Mouse (Mus musculus): ENCODE measurements at regions not wholly inside any gene's neighbourhood (a gene's known extent, or its start where the extent isn't known, plus 50 kb on each side); places are given as distances from the start of the nearest gene placed in this dataset.

DNA sequence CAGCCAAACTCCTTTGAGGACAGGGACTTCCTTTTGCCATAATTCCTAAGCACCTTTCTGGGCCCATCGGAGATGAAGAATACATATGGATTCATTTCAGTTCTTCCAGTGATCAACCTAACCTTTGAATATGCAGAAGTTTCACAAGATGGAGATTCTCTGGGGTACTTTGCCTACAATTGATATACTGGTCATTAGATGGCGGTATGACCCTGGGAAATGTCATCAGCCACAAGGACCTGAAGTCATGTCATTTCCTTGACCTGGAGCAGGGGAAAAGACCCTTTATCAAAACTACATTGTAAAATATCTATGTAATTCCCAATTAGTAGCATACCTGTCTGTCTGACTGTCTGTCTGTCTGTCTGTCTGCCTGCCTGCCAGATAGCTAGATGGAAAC, 164.0 kb upstream of the Slc24a3 start:
- no peak for ATAC-seq (replicated peaks; ENCODE audit: insufficient number of reproducible peaks, low FRiP score, low TSS enrichment)
- H3K4me2 ChIP-seq, result no peak overlapping the region
- H3K36me3 ChIP-seq (ENCODE audit: control insufficient read depth, insufficient read depth, low read length), result no peaks in the 10 kb centered on the region
- H3K27ac ChIP-seq (ENCODE audit: low read depth, low read length), result no peak overlapping the region
- no peaks in the 10 kb centered on the region for H3K27me3 ChIP-seq (ENCODE audit: control insufficient read depth, insufficient read depth, low read length)
- H3K9ac ChIP-seq (ENCODE audit: low read depth, low read length), result no peak overlapping the region
- H3K4me3 ChIP-seq (ENCODE audit: low read depth, low read length), result no peak overlapping the region
- no peaks in the 10 kb centered on the region for H3K9me3 ChIP-seq (replicated peaks; ENCODE audit: control insufficient read depth, low read length)
- H3K4me1 ChIP-seq (ENCODE audit: control insufficient read depth, insufficient read depth, low read length), result no peaks in the 10 kb centered on the region
- 56% methylated on average over 2 of the region's 2 CpGs for WGBS (ENCODE audit: insufficient replicate concordance)

DNA sequence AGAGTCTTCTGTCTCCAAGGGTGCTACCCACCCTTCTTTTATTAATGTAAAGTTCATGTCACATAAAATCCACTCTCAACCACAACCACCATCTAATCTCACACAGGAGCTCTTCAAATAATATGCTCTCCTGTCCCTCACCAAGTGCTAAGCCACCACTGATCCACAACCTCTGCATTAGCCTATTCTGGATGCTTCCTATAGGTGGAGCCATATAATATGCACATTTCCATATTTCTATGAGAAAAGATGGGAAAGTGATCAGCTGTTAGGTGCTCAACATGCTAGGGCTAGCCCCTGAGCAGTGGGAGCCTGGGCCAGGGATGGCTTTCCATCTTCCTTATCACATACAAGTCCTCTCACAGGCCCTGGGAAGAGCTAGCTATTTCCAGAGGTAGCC, 156.9 kb upstream of the Slc24a3 start:
- Histone ChIP-seq H3K27me3 (ENCODE audit: control insufficient read depth, insufficient read depth, low read length) (no peaks in the 10 kb centered on the region), H3K4me3 (ENCODE audit: low read depth, low read length) (no peak overlapping the region), H3K9me3 (replicated peaks; ENCODE audit: control insufficient read depth, low read length) (no peaks in the 10 kb centered on the region), H3K27ac (ENCODE audit: low read depth, low read length) (no peak overlapping the region), H3K9ac (ENCODE audit: low read depth, low read length) (no peak overlapping the region), H3K4me2 (no peak overlapping the region), H3K36me3 (ENCODE audit: control insufficient read depth, insufficient read depth, low read length) (no peaks in the 10 kb centered on the region), H3K4me1 (ENCODE audit: control insufficient read depth, insufficient read depth, low read length) (no peaks in the 10 kb centered on the region; the same call in 1 of the 2 replicates)
- ATAC-seq (replicated peaks; ENCODE audit: insufficient number of reproducible peaks, low FRiP score, low TSS enrichment), result no peak

DNA sequence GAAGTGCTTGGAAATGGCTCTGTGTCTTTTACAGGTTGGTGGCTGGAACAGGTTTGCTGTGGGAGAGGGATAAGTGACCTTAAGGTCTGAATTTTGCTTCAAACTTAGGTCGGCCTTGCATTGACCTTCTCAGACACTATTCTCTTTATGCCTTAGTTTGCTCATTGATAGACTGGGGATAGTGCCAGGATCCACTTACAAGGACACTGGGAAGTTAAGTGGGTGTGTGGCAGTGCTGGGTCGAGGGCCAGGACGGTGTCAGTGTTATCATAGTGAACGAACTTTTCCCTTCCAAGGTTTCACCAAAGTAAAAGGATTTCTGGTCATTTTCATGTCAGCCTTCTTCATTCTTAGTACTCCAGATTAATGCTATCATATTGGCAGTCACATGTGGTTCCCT, 156.3 kb upstream of the Slc24a3 start:
- no peak for ATAC-seq (replicated peaks; ENCODE audit: insufficient number of reproducible peaks, low FRiP score, low TSS enrichment)
- Histone ChIP-seq H3K27me3 (ENCODE audit: control insufficient read depth, insufficient read depth, low read length) (no peaks in the 10 kb centered on the region), H3K4me3 (ENCODE audit: low read depth, low read length) (no peak overlapping the region), H3K36me3 (ENCODE audit: control insufficient read depth, insufficient read depth, low read length) (no peaks in the 10 kb centered on the region), H3K9ac (ENCODE audit: low read depth, low read length) (no peak overlapping the region), H3K4me2 (no peak overlapping the region), H3K9me3 (replicated peaks; ENCODE audit: control insufficient read depth, low read length) (no peaks in the 10 kb centered on the region), H3K27ac (ENCODE audit: low read depth, low read length) (no peak overlapping the region), H3K4me1 (ENCODE audit: control insufficient read depth, insufficient read depth, low read length) (no peaks in the 10 kb centered on the region; the same call in 1 of the 2 replicates)
- WGBS (ENCODE audit: insufficient replicate concordance), result 74% methylated on average over 4 of the region's 4 CpGs

GRCm38 (mm10) chr2:145015951-145016350, 151.6 kb upstream of the Slc24a3 start:
- Histone ChIP-seq H3K4me1 (ENCODE audit: control insufficient read depth, insufficient read depth, low read length) (no peaks in the 10 kb centered on the region; the same call in 1 of the 2 replicates), H3K27me3 (ENCODE audit: control insufficient read depth, insufficient read depth, low read length) (no peaks in the 10 kb centered on the region), H3K4me2 (no peak overlapping the region), H3K27ac (ENCODE audit: low read depth, low read length) (no peak overlapping the region), H3K9ac (ENCODE audit: low read depth, low read length) (no peak overlapping the region), H3K9me3 (replicated peaks; ENCODE audit: control insufficient read depth, low read length) (no peaks in the 10 kb centered on the region), H3K4me3 (ENCODE audit: low read depth, low read length) (no peak overlapping the region), H3K36me3 (ENCODE audit: control insufficient read depth, insufficient read depth, low read length) (no peaks in the 10 kb centered on the region)
- 69% methylated on average over 5 of the region's 5 CpGs for whole genome bisulfite sequencing (ENCODE audit: insufficient replicate concordance)
- ATAC-seq (replicated peaks; ENCODE audit: insufficient number of reproducible peaks, low FRiP score, low TSS enrichment), result no peak

- no peak overlapping the region for H3K4me3 ChIP-seq (ENCODE audit: low read depth, low read length)
- H3K4me2 ChIP-seq, result no peak overlapping the region
- no peaks in the 10 kb centered on the region for H3K9me3 ChIP-seq (replicated peaks; ENCODE audit: control insufficient read depth, low read length)
- H3K4me1 ChIP-seq (ENCODE audit: control insufficient read depth, insufficient read depth, low read length), result no peaks in the 10 kb centered on the region
- no peak overlapping the region for H3K27ac ChIP-seq (ENCODE audit: low read depth, low read length)
- H3K36me3 ChIP-seq (ENCODE audit: control insufficient read depth, insufficient read depth, low read length), result no peaks in the 10 kb centered on the region
- H3K9ac ChIP-seq (ENCODE audit: low read depth, low read length), result no peak overlapping the region
- no peak for ATAC-seq (replicated peaks; ENCODE audit: insufficient number of reproducible peaks, low FRiP score, low TSS enrichment)
- H3K27me3 ChIP-seq (ENCODE audit: control insufficient read depth, insufficient read depth, low read length), result no peaks in the 10 kb centered on the region
Observed at GRCm38 (mm10) chr2:145016939-145017338, 150.6 kb upstream of the Slc24a3 start.

- WGBS (ENCODE audit: insufficient replicate concordance), result 22% methylated on average over 2 of the region's 2 CpGs
- H3K4me1 ChIP-seq (ENCODE audit: control insufficient read depth, insufficient read depth, low read length), result no peaks in the 10 kb centered on the region
- peak overlapping the region; percentile 51 for H3K27ac ChIP-seq (ENCODE audit: low read depth, low read length)
- no peaks in the 10 kb centered on the region for H3K27me3 ChIP-seq (ENCODE audit: control insufficient read depth, insufficient read depth, low read length)
- no peaks in the 10 kb centered on the region for H3K9me3 ChIP-seq (replicated peaks; ENCODE audit: control insufficient read depth, low read length)
- peak; percentile 64 for ATAC-seq (replicated peaks; ENCODE audit: insufficient number of reproducible peaks, low FRiP score, low TSS enrichment)
- H3K9ac ChIP-seq (ENCODE audit: low read depth, low read length), result no peak overlapping the region
- no peaks in the 10 kb centered on the region for H3K36me3 ChIP-seq (ENCODE audit: control insufficient read depth, insufficient read depth, low read length)
- no peak overlapping the region for H3K4me3 ChIP-seq (ENCODE audit: low read depth, low read length)
- H3K4me2 ChIP-seq, result no peak overlapping the region
Observed at GRCm38 (mm10) chr2:145017625-145018167, 149.9 kb upstream of the Slc24a3 start.

DNA sequence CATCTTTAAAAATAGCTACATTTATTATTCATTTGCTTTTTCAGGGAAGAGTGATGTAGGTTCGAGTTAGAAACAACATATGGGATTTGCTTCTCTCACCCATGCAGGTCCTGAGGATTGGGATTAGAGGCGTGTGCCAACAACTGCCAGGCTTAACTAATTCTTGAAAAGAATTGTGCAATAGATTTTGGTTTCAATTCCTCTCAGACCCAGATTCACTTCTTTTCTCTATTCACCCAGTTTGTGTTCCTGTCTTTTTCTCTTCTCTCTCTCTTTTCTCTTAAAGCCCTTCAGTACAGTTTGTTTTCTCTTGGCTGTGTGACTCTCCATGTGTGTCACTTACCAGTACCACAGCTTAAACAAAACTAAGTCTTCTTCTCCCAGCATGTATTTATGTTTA, 119.8 kb upstream of the Slc24a3 start:
- Histone ChIP-seq H3K36me3 (ENCODE audit: control insufficient read depth, insufficient read depth, low read length) (no peaks in the 10 kb centered on the region), H3K4me1 (ENCODE audit: control insufficient read depth, insufficient read depth, low read length) (no peaks in the 10 kb centered on the region), H3K27me3 (ENCODE audit: control insufficient read depth, insufficient read depth, low read length) (no peaks in the 10 kb centered on the region), H3K9me3 (replicated peaks; ENCODE audit: control insufficient read depth, low read length) (no peaks in the 10 kb centered on the region), H3K27ac (ENCODE audit: low read depth, low read length) (no peak overlapping the region), H3K4me2 (no peak overlapping the region), H3K4me3 (ENCODE audit: low read depth, low read length) (no peak overlapping the region), H3K9ac (ENCODE audit: low read depth, low read length) (no peak overlapping the region)
- no peak for ATAC-seq (replicated peaks; ENCODE audit: insufficient number of reproducible peaks, low FRiP score, low TSS enrichment)
- 75% methylated on average over 2 of the region's 2 CpGs for WGBS (ENCODE audit: insufficient replicate concordance)

DNA sequence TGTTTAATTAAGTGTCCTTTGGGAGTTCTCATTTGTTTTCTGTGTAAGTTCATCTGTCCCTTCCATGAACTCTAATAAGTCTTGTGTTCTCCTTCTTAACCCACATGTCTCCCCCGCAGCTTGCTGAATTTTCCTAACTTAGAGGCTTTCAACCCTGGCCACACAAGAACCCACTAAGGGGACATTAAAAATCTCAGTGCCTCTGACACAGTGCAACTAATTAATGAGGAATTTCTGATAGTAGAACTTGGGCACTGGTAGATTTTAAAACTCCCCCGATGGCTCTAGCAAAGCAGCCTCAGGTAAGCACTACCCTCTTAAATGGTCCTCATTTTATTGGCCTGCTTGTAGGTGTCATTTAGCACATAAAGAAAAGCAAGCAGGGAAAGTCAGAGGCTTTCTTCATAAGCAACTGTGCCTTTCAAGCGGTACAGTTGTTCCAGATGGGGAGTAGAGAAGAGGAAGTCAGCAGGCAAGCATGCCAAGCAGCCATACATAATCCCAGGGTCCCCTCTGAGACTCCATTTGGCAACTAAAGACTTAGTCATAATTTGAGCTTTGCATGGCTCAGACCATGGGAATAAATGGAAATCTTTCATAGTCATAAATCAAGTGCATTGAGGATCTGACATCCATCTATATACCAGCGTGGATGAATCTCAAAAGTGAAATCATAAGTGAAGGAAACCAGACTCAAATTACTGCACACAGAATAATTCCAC, 117.7 kb upstream of the Slc24a3 start:
- Histone ChIP-seq H3K4me3 (ENCODE audit: low read depth, low read length) (no peak overlapping the region), H3K4me2 (no peak overlapping the region), H3K4me1 (ENCODE audit: control insufficient read depth, insufficient read depth, low read length) (no peaks in the 10 kb centered on the region), H3K27me3 (ENCODE audit: control insufficient read depth, insufficient read depth, low read length) (no peaks in the 10 kb centered on the region), H3K36me3 (ENCODE audit: control insufficient read depth, insufficient read depth, low read length) (no peaks in the 10 kb centered on the region), H3K9me3 (replicated peaks; ENCODE audit: control insufficient read depth, low read length) (no peaks in the 10 kb centered on the region), H3K9ac (ENCODE audit: low read depth, low read length) (no peak overlapping the region), H3K27ac (ENCODE audit: low read depth, low read length) (no peak overlapping the region)
- ATAC-seq (replicated peaks; ENCODE audit: insufficient number of reproducible peaks, low FRiP score, low TSS enrichment), result no peak
- WGBS (ENCODE audit: insufficient replicate concordance), result 81% methylated on average over 4 of the region's 4 CpGs

GRCm38 (mm10) chr2:145052405-145052804, 115.1 kb upstream of the Slc24a3 start:
- Histone ChIP-seq H3K4me1 (ENCODE audit: control insufficient read depth, insufficient read depth, low read length) (no peaks in the 10 kb centered on the region), H3K27me3 (ENCODE audit: control insufficient read depth, insufficient read depth, low read length) (no peaks in the 10 kb centered on the region), H3K9me3 (replicated peaks; ENCODE audit: control insufficient read depth, low read length) (no peaks in the 10 kb centered on the region), H3K36me3 (ENCODE audit: control insufficient read depth, insufficient read depth, low read length) (no peaks in the 10 kb centered on the region), H3K4me2 (no peak overlapping the region), H3K9ac (ENCODE audit: low read depth, low read length) (no peak overlapping the region), H3K27ac (ENCODE audit: low read depth, low read length) (no peak overlapping the region), H3K4me3 (ENCODE audit: low read depth, low read length) (no peak overlapping the region)
- ATAC-seq (replicated peaks; ENCODE audit: insufficient number of reproducible peaks, low FRiP score, low TSS enrichment), result no peak
- WGBS (ENCODE audit: insufficient replicate concordance), result 73% methylated on average over 2 of the region's 2 CpGs

Measured in heart, embryonic 11.5 days (tissue).